Mouse (Mus musculus): ENCODE data around the gene Rars. TPM values are rescaled to one million over a fixed set of nuclear protein-coding genes. Genes with fewer than 3 reads are reported as not detected.

Gene Rars
- total and polyA plus RNA-seq, 2 experiments from 2014 or later, result 41.3 to 61.9 TPM

DNA sequence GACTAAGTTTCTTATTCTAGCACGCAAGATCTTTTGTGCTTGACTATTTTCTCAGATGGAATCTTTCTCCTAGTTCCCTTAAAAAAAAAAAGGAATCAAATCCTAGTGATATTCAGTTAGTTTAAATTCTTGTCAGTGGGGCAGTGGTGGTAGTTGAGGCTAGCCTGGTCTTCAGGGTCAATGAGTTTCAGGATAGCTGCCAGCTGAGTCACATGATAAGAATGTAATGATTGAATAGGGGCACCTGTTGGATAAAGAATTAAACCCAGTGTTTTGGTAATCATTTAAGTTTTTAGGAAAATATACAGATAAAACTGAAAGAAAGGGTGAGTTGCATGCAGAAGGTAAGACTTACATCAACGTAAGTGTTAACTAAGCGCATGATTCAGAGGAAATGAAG is 58.7 kb downstream of the Rars start:
- Histone ChIP-seq H3K27me3 (ENCODE audit: insufficient read depth, low read length) (no peaks in the 10 kb centered on the region), H3K4me3 (ENCODE audit: low read depth, low read length) (no peak overlapping the region), H3K4me2 (ENCODE audit: low read depth, low read length, poor library complexity, severe bottlenecking) (no peak overlapping the region), H3K36me3 (ENCODE audit: insufficient read depth, low read length) (peaks cover 13% of the 10 kb centered on the region; the same call in 1 of the 2 replicates), H3K4me1 (ENCODE audit: insufficient read depth, low read length) (no peaks in the 10 kb centered on the region), H3K27ac (ENCODE audit: low read depth, low read length) (no peak overlapping the region), H3K9me3 (ENCODE audit: low read length) (no peaks in the 10 kb centered on the region), H3K9ac (replicated peaks; ENCODE audit: low read length, poor library complexity, severe bottlenecking) (no peak overlapping the region)
- ATAC-seq (ENCODE audit: low FRiP score), result no peak
- DNase-seq (ENCODE audit: low spot score), result no peak
- no peak for TF ChIP-seq CTCF (IDR thresholded peaks at IDR 0.05)
- 96% methylated on average over 3 of the region's 3 CpGs for WGBS

GRCm38 (mm10) chr11:35770741-35771504 is 63.4 kb downstream of the Rars start:
- ATAC-seq (ENCODE audit: low FRiP score) (no peak), DNase-seq (ENCODE audit: low spot score) (no peak)
- Histone ChIP-seq H3K4me1 (ENCODE audit: insufficient read depth, low read length) (no peaks in the 10 kb centered on the region), H3K9me3 (ENCODE audit: low read length) (no peaks in the 10 kb centered on the region), H3K27me3 (ENCODE audit: insufficient read depth, low read length) (no peaks in the 10 kb centered on the region), H3K4me3 (ENCODE audit: low read depth, low read length) (peak overlapping the region; percentile 93), H3K36me3 (ENCODE audit: insufficient read depth, low read length) (no peaks in the 10 kb centered on the region), H3K27ac (ENCODE audit: low read depth, low read length) (no peak overlapping the region; the same call in 1 of the 2 replicates), H3K9ac (replicated peaks; ENCODE audit: low read length, poor library complexity, severe bottlenecking) (peak overlapping the region; percentile 99; the same call in 1 of the 2 replicates), H3K4me2 (ENCODE audit: low read depth, low read length, poor library complexity, severe bottlenecking) (peak overlapping the region; percentile 72)
- 67% methylated on average over 9 of the region's 9 CpGs for WGBS
- no peak for TF ChIP-seq CTCF (IDR thresholded peaks at IDR 0.05)

- H3K27me3 ChIP-seq (ENCODE audit: insufficient read depth, low read length), result no peaks in the 10 kb centered on the region
- TF ChIP-seq CTCF (IDR thresholded peaks at IDR 0.05), result no peak
- H3K9ac ChIP-seq (replicated peaks; ENCODE audit: low read length, poor library complexity, severe bottlenecking), result peak overlapping the region; percentile 99
- peak; percentile 80 for ATAC-seq (ENCODE audit: low FRiP score)
- peak overlapping the region; percentile 93 for H3K4me3 ChIP-seq (ENCODE audit: low read depth, low read length)
- no peaks in the 10 kb centered on the region for H3K4me1 ChIP-seq (ENCODE audit: insufficient read depth, low read length)
- peak overlapping the region; percentile 72 for H3K4me2 ChIP-seq (ENCODE audit: low read depth, low read length, poor library complexity, severe bottlenecking)
- H3K27ac ChIP-seq (ENCODE audit: low read depth, low read length), result peak overlapping the region; percentile 98
- WGBS, result under 1% methylated on average over 36 of the region's 41 CpGs
- H3K9me3 ChIP-seq (ENCODE audit: low read length), result no peaks in the 10 kb centered on the region
- no peaks in the 10 kb centered on the region for H3K36me3 ChIP-seq (ENCODE audit: insufficient read depth, low read length)
- DNase-seq (ENCODE audit: low spot score), result peak; percentile 63
These were observed 64.4 kb downstream of the Rars start for GRCm38 (mm10) chr11:35769746-35770437.

- H3K27me3 ChIP-seq (ENCODE audit: insufficient read depth, low read length), result no peaks in the 10 kb centered on the region
- peak within 1 kb of the TSS; percentile 93 for H3K4me3 ChIP-seq (ENCODE audit: low read depth, low read length)
- H3K9me3 ChIP-seq (ENCODE audit: low read length), result no peaks in the 10 kb centered on the region
- H3K27ac ChIP-seq (ENCODE audit: low read depth, low read length), result peak within 1 kb of the TSS; percentile 98
- under 1% methylated on average over 40 of the region's 50 CpGs for WGBS
- H3K4me2 ChIP-seq (ENCODE audit: low read depth, low read length, poor library complexity, severe bottlenecking), result peak within 1 kb of the TSS; percentile 72
- peak within 1 kb of the TSS; percentile 99 for H3K9ac ChIP-seq (replicated peaks; ENCODE audit: low read length, poor library complexity, severe bottlenecking)
- ATAC-seq (ENCODE audit: low FRiP score), result peak; percentile 100
- peak; percentile 100 for DNase-seq (ENCODE audit: low spot score)
- TF ChIP-seq CTCF (IDR thresholded peaks at IDR 0.05), result peak; percentile 40
- no peaks in the 10 kb centered on the region for H3K4me1 ChIP-seq (ENCODE audit: insufficient read depth, low read length)
- no peaks in the 10 kb centered on the region for H3K36me3 ChIP-seq (ENCODE audit: insufficient read depth, low read length)
These were observed 65.0 kb downstream of the Rars start, which contains the start of gene Pank3 for GRCm38 (mm10) chr11:35769188-35769745. Gene Pank3, plus strand, starts transcription at chr11:35769484.

DNA sequence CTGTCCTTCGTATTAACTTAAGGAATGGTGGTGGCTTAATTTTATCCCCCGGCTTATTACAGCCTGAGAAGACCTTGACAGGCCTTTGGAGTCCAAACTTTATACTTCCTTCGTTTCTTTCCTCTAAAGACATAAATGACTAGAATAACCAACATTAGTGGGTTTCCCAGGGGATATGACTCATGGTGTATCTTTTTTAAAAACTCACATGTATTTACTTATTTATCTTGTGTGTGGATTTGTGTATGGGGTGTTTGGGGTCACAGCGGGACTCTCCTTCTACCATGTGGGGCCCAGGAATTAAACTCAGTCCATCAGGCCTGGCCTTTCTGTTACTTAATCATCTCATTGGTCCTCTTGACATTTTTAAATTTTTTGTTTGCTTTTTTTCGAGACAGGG is 67.5 kb downstream of the Rars start:
- H3K4me1 ChIP-seq (ENCODE audit: insufficient read depth, low read length), result no peaks in the 10 kb centered on the region
- no peak overlapping the region for H3K4me3 ChIP-seq (ENCODE audit: low read depth, low read length)
- no peaks in the 10 kb centered on the region for H3K36me3 ChIP-seq (ENCODE audit: insufficient read depth, low read length)
- ATAC-seq (ENCODE audit: low FRiP score), result no peak
- H3K9me3 ChIP-seq (ENCODE audit: low read length), result no peaks in the 10 kb centered on the region
- H3K4me2 ChIP-seq (ENCODE audit: low read depth, low read length, poor library complexity, severe bottlenecking), result no peak overlapping the region
- H3K27ac ChIP-seq (ENCODE audit: low read depth, low read length), result no peak overlapping the region
- TF ChIP-seq CTCF (IDR thresholded peaks at IDR 0.05), result no peak
- no peak overlapping the region for H3K9ac ChIP-seq (replicated peaks; ENCODE audit: low read length, poor library complexity, severe bottlenecking)
- no peak for DNase-seq (ENCODE audit: low spot score)
- H3K27me3 ChIP-seq (ENCODE audit: insufficient read depth, low read length), result no peaks in the 10 kb centered on the region
- WGBS, result 90% methylated on average over 5 of the region's 5 CpGs

GRCm38 (mm10) chr11:35760627-35761003 is 73.7 kb downstream of the Rars start:
- Histone ChIP-seq H3K9ac (replicated peaks; ENCODE audit: low read length, poor library complexity, severe bottlenecking) (no peak overlapping the region), H3K9me3 (ENCODE audit: low read length) (no peaks in the 10 kb centered on the region), H3K4me2 (ENCODE audit: low read depth, low read length, poor library complexity, severe bottlenecking) (no peak overlapping the region), H3K27me3 (ENCODE audit: insufficient read depth, low read length) (no peaks in the 10 kb centered on the region), H3K27ac (ENCODE audit: low read depth, low read length) (no peak overlapping the region), H3K4me3 (ENCODE audit: low read depth, low read length) (no peak overlapping the region), H3K36me3 (ENCODE audit: insufficient read depth, low read length) (no peaks in the 10 kb centered on the region), H3K4me1 (ENCODE audit: insufficient read depth, low read length) (no peaks in the 10 kb centered on the region)
- ATAC-seq (ENCODE audit: low FRiP score) (no peak), DNase-seq (ENCODE audit: low spot score) (no peak)
- TF ChIP-seq CTCF (IDR thresholded peaks at IDR 0.05), result no peak
- 99% methylated on average over 4 of the region's 4 CpGs for WGBS
